Mouse (Mus musculus) hindbrain, embryonic 12.5 days (tissue): ENCODE measurements around the gene Mbnl2. TPM values are rescaled to one million over a fixed set of nuclear protein-coding genes. Genes with fewer than 3 reads are reported as not detected.

Source experiments
- ATAC-seq: fragments of 200-750 bp; cut with Nextera tagmentation; 2 replicates; pipeline ENCODE4 v1.8.0; 2017; ENCODE audit warnings: moderate TSS enrichment; ENCODE audit not compliant: low FRiP score
- H3K27ac ChIP-seq: fragments of 300-500 bp; sonication (generic); 2 replicates; pipeline ENCODE4 v1.5.1; 2016; ENCODE audit warnings: mild to moderate bottlenecking
- H3K27me3 ChIP-seq: fragments of 300-500 bp; sonication (generic); 2 replicates; pipeline ENCODE4 v1.6.1; 2016; ENCODE audit warnings: mild to moderate bottlenecking
- H3K36me3 ChIP-seq: fragments of 300-500 bp; sonication (generic); 2 replicates; pipeline ENCODE4 v1.6.1; 2016; ENCODE audit warnings: mild to moderate bottlenecking
- H3K4me1 ChIP-seq: fragments of 300-500 bp; sonication (generic); 2 replicates; pipeline ENCODE4 v1.6.1; 2016
- H3K4me2 ChIP-seq: fragments of 300-500 bp; sonication (generic); replicated peaks from 2 replicates; pipeline ENCODE4 v1.6.1; 2016; ENCODE audit warnings: mild to moderate bottlenecking
- H3K4me3 ChIP-seq: fragments of 300-500 bp; sonication (generic); 2 replicates; pipeline ENCODE4 v1.5.1; 2016; ENCODE audit warnings: mild to moderate bottlenecking
- H3K9ac ChIP-seq: fragments of 300-500 bp; sonication (generic); 2 replicates; pipeline ENCODE4 v1.6.1; 2016; ENCODE audit warnings: mild to moderate bottlenecking, moderate library complexity
- H3K9me3 ChIP-seq: fragments of 300-500 bp; sonication (generic); replicated peaks from 2 replicates; pipeline ENCODE4 v1.6.1; 2016; ENCODE audit warnings: mild to moderate bottlenecking
- WGBS: fragments of 180-500 bp; shearing (Covaris S2); methylation state at CpG from one replicate; pipeline ENCODE4 v1.1.7; 2016; 5-methylcytosine and 5-hydroxymethylcytosine counted together
- polyA plus RNA-seq: library from polyadenylated mRNA; unstranded; fragments of >200 nt; fragmentation: Nextera tagmentation; extraction: Ambion mirVana; gene quantifications from 2 replicates; pipeline ENCODE4 v1.2.1, GENCODE M21; 2016

The Mbnl2 gene
- polyA plus RNA-seq, 1 experiment from 2014 or later: 47.2 TPM

DNA sequence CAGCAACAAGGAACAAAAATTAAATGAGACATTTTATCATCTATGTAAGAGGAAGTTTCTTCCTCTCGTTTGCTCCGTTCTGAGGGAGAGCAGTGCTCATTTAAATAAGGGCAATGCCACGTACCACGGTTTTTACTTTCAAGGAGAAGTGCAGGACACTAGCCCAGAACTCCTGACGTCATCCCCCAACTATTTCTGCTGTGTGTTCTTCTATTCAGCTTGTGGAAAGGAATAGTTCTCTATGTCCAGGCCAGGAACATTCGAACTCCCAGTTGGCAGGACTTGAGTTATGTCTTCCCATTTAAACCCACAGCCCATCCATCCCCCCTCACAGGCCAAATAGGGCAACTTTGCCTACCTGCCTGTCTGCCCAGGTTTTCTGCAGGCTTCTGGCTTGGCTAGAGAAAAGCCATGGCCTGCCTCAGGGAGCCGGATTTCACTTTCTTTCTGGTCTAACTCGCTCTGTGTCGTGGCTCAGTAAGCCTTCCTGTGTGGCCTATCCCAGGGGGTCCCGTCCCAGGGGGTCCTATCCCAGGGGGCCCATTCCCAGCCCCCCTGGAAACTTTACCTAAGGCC is 1.7 kb downstream of the Mbnl2 start:
- Histone ChIP-seq H3K4me3 (peak overlapping the region; percentile 59), H3K27me3 (no peaks in the 10 kb centered on the region), H3K27ac (peak overlapping the region; percentile 70), H3K4me1 (peaks cover 54% of the 10 kb centered on the region), H3K9me3 (no peaks in the 10 kb centered on the region), H3K4me2 (peak overlapping the region; percentile 69), H3K36me3 (no peaks in the 10 kb centered on the region), H3K9ac (peak overlapping the region; percentile 56)
- WGBS: 30% methylated on average over 10 of the region's 10 CpGs
- no peak for ATAC-seq

DNA sequence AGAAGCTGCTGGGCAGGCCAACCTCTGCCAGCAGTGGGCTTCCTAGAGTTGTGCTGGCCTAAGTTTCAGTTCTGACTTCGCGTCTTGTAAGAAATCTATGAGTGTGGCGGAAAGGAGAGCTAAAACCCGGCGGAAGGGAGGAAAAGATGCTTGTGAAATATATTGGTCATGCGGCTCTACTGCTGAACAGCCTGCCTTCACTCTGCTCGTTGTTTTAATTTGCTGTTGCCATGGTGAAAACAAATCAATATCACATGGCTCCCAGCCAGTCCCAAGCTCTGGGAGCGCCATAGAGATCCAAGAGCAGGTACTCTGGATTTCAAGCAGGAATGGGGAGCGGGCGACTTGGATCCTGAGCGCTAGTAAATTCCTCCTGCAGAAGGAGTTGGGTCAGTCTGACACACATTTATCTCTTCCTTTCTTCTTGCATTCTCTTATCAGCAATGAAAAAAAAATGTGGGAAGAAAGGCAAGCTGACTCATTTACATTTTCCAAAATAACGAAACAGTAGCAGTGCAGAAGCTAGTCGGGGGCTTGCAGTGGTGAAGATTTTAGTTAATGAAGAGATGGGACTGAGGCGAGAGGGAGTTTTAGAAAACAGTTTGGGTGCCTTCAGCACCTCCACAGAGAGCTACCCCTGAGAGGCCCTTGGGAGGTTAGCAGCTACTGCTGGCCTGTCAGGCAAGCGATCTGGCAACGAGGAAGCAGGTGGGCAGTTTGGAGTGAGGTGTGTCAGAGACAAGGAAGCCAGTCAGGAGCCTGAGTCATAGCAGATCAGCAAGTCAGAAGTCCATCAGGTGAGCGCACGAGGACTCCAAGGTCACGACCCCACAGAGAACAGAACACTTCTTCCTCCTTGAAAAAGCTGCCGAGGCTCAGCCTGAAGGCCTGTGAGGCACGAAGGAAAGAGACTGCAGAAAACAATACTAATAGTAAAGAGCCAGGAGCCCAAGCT is 3.1 kb downstream of the Mbnl2 start:
- Histone ChIP-seq H3K27me3 (no peaks in the 10 kb centered on the region), H3K4me3 (peak overlapping the region; percentile 59), H3K36me3 (no peaks in the 10 kb centered on the region), H3K4me2 (peak overlapping the region; percentile 69), H3K9ac (peak overlapping the region; percentile 41; the same call in 1 of the 2 replicates), H3K4me1 (peaks cover 54% of the 10 kb centered on the region), H3K27ac (peak overlapping the region; percentile 70; the same call in 1 of the 2 replicates), H3K9me3 (no peaks in the 10 kb centered on the region)
- 48% methylated on average over 21 of the region's 21 CpGs for WGBS
- no peak for ATAC-seq

DNA sequence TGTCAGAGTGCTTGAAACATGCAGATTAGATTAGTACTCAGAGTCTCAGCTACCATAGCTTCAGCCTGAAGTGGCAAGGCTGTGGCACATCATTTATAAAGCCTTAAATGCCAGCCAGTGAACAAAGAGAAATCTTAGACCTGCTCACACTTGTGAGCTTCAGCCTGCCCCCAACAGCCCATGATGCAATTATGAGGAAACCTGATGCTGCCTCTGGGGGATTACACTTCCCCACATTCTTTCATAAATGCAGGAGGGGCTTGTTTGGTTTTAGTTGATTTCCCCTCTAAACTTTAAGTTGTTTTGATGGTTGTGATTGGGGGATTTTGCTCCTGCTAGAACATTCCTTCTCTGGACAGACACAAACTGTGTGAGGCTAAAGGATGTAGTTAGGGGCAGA is 4.7 kb downstream of the Mbnl2 start:
- no peak overlapping the region for H3K4me3 ChIP-seq
- no peak for ATAC-seq
- H3K27ac ChIP-seq: no peak overlapping the region; the same call in 1 of the 2 replicates
- H3K9me3 ChIP-seq: no peaks in the 10 kb centered on the region
- H3K36me3 ChIP-seq: no peaks in the 10 kb centered on the region
- H3K9ac ChIP-seq: no peak overlapping the region
- peaks cover 53% of the 10 kb centered on the region for H3K4me1 ChIP-seq
- H3K27me3 ChIP-seq: no peaks in the 10 kb centered on the region
- H3K4me2 ChIP-seq: peak overlapping the region; percentile 3; the same call in 1 of the 2 replicates

DNA sequence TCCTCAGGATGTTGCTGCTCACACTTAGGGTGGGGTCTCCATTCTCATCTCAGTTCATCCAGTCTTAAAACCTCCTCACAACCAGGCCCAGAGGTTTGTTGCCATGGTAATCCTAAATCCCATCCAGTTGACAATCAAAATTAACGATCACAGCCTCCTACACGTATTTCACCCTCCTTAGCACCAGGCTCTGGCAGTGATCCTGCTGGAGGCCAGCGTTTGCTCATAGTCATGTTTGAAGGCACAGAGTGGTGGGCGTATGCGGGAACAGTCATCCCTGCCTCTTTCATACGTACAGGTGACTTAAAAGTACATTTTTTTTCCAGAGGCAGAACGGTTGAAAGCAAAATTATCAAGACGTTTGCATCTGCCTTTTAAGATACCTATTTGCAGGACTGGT is 8.3 kb downstream of the Mbnl2 start:
- Histone ChIP-seq H3K9me3 (no peaks in the 10 kb centered on the region), H3K27ac (no peak overlapping the region), H3K9ac (no peak overlapping the region), H3K36me3 (no peaks in the 10 kb centered on the region), H3K4me3 (no peak overlapping the region), H3K4me1 (peaks cover 49% of the 10 kb centered on the region), H3K4me2 (no peak overlapping the region), H3K27me3 (no peaks in the 10 kb centered on the region)
- WGBS: 82% methylated on average over 8 of the region's 8 CpGs
- no peak for ATAC-seq

DNA sequence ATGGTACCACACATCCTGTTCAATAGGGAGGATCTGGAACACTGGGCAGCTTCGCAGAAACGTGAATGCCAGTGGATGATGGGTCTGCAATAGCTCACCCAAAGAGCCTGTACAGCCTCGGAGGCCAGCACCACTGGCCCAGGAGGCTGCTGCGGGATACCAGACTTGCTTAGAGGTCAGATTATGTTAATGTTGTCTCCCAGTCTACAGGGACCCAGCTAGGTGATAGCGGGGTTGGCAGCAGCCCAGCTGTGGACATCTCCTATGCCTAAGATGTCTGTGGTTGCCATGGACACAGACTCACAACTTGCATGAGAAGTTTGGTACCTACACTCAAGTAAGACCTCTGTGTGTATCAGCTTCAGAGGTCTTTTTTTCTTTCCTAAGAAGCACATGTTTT is 9.0 kb downstream of the Mbnl2 start:
- no peak for ATAC-seq
- Histone ChIP-seq H3K36me3 (no peaks in the 10 kb centered on the region), H3K4me1 (peaks cover 45% of the 10 kb centered on the region), H3K9me3 (no peaks in the 10 kb centered on the region), H3K27ac (no peak overlapping the region), H3K4me3 (no peak overlapping the region), H3K27me3 (no peaks in the 10 kb centered on the region), H3K9ac (no peak overlapping the region), H3K4me2 (no peak overlapping the region)
- WGBS: 83% methylated on average over 5 of the region's 5 CpGs

DNA sequence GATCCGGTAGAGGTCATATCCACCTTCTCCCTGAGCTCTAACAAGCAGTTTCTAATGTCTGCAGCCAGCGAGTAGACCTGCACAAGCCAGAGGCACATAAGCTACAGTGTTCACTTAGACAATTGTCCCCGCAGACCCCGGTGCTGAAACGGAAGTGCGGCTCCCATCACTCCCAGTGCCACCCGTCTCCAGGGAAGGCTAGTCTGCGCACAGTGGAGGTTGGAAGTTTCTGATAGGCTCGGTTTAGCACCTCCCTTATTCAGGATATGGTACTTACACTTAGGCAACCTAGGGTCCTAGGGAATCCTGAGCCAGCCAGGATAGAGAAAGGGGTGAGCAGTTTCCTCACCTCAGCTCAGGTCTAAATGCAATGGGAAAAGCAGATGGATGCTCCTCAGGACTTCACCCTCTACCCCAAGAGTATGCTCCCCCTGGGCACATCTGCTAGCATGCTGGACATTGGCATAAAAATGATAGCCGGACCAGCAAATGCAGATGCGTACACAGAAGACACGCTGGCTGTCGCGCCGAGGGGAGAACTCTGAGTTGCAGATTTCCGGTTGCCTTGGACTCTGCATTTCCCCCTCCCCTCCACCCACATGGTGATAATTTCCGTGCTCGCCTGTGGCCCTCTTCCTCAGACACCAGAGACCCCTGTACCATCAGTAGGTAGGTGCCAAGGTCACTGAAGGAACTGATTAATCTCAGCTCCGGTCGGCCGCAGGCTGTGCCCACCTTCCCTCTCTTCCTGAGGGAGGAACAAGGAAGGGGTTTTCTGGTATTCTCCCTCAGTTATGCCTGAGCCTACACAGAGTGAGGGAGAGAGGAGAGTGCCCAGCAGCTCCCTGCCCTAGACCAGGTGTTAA is 11.9 kb downstream of the Mbnl2 start:
- H3K27ac ChIP-seq: 0 out of 2 replicates have a peak overlapping the region, but pooled peaks have one; percentile 44
- H3K4me2 ChIP-seq: no peak overlapping the region; the same call in 1 of the 2 replicates
- no peaks in the 10 kb centered on the region for H3K36me3 ChIP-seq
- 56% methylated on average over 21 of the region's 21 CpGs for WGBS
- 0 out of 2 replicates have a peak overlapping the region, but pooled peaks have one; percentile 4 for H3K9ac ChIP-seq
- H3K4me1 ChIP-seq: peaks cover 33% of the 10 kb centered on the region
- H3K27me3 ChIP-seq: no peaks in the 10 kb centered on the region
- 0 out of 2 replicates have a peak, but pooled peaks have one; percentile 43 for ATAC-seq
- H3K9me3 ChIP-seq: no peaks in the 10 kb centered on the region
- no peak overlapping the region for H3K4me3 ChIP-seq

DNA sequence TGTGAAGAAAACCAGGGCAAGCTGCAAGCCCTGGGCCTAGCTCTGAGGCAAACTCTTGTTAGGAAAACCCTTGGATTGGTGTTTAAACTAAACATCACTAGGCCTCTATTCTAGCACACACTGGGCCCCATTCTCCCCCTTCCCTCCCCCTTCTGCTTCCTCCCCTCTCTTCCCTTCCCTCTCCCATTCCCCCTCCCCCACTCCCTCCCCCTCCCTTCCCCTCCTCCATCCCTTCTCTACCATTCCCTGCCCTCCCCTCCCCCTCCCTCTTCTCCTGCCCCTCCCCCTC is 12.5 kb downstream of the Mbnl2 start:
- no peak overlapping the region for H3K27ac ChIP-seq
- H3K4me2 ChIP-seq: no peak overlapping the region; the same call in 1 of the 2 replicates
- no peaks in the 10 kb centered on the region for H3K36me3 ChIP-seq
- H3K9ac ChIP-seq: 0 out of 2 replicates have a peak overlapping the region, but pooled peaks have one; percentile 4
- no peak overlapping the region for H3K4me3 ChIP-seq
- no peak for ATAC-seq
- H3K4me1 ChIP-seq: peaks cover 33% of the 10 kb centered on the region
- H3K9me3 ChIP-seq: no peaks in the 10 kb centered on the region
- no peaks in the 10 kb centered on the region for H3K27me3 ChIP-seq

DNA sequence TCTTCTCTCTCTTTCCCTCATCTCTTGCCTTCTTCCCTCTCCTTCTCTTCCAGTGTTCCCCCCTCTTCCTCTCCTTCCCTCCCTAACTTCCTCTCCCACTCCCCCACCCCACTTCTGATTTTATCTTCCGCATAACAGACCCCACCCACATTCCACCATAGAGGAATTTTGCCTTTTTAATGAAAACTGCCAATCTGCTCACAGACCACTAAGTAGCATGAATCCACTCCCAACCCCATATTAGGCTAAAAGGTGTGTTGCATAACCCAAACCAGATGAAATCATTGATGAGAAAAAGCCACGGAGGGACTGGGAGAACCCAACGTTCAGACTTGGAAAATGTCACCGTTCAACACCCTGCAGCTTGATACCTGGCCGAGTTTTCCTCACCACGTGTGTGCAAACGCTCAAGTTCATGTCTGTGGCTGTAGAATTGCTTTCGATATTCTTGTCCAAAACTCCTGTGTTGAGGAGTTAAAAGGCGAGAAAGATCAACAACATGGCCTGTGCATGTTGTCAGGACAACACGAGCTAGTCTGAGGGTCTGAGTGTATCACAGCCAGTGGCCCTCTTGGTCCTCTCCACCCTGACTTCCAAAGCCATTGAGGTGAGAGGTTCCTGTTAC is 13.0 kb downstream of the Mbnl2 start:
- 78% methylated on average over 10 of the region's 10 CpGs for WGBS
- no peak for ATAC-seq

DNA sequence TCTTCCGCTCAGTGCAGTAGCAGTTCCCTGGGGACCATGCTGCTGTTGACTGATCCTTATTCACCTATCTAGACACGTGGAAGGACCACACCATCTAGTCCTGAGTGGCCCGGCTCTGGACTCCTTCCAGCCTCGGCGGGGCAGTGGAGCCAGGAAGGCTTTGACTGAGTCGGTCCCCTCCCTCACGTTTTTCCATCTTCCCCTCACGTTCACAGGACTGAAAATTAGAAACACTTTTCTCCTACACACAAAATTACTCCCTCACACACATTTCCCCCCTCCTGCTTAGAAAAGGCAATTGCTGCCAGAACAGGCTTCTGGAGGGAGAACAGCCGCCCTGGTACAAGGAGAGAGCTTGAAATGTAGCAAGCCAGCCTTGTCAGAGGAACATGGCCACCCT is 13.6 kb downstream of the Mbnl2 start:
- Histone ChIP-seq H3K4me1 (peaks cover 33% of the 10 kb centered on the region), H3K27ac (peak overlapping the region; percentile 23; the same call in 1 of the 2 replicates), H3K27me3 (no peaks in the 10 kb centered on the region), H3K36me3 (no peaks in the 10 kb centered on the region), H3K4me2 (no peak overlapping the region), H3K4me3 (no peak overlapping the region), H3K9me3 (no peaks in the 10 kb centered on the region), H3K9ac (no peak overlapping the region)
- 72% methylated on average over 9 of the region's 9 CpGs for whole genome bisulfite sequencing
- ATAC-seq: no peak

More for the DNA sequence above, 13.0 kb downstream of the Mbnl2 start:
- no peak overlapping the region for H3K4me2 ChIP-seq
- no peaks in the 10 kb centered on the region for H3K9me3 ChIP-seq
- no peaks in the 10 kb centered on the region for H3K27me3 ChIP-seq
- no peak overlapping the region for H3K4me3 ChIP-seq
- no peak overlapping the region for H3K27ac ChIP-seq
- H3K36me3 ChIP-seq: no peaks in the 10 kb centered on the region
- peaks cover 33% of the 10 kb centered on the region for H3K4me1 ChIP-seq
- H3K9ac ChIP-seq: no peak overlapping the region

DNA sequence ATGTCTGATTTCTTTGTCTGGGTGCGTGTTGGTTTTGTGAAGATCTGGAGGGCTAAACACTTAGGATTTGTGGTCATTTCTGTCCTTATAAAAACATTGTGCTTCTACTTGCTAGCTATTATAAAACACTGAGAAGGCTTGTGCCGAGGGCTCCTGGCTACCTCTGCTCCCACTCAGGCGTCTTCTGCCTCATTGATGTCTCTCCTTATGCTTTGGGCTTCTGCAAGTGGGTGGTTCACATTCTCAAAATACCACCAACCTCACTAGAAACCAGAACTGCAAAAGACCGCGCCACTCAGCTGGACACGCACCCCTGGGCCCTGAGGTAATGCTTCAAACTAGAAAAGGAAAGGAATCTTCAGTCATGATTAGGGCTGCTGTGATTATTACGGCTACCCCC is 14.1 kb downstream of the Mbnl2 start:
- Histone ChIP-seq H3K27me3 (no peaks in the 10 kb centered on the region), H3K9me3 (no peaks in the 10 kb centered on the region), H3K4me1 (peaks cover 33% of the 10 kb centered on the region), H3K36me3 (no peaks in the 10 kb centered on the region), H3K9ac (no peak overlapping the region), H3K4me3 (no peak overlapping the region), H3K27ac (peak overlapping the region; percentile 23; the same call in 1 of the 2 replicates), H3K4me2 (no peak overlapping the region)
- 78% methylated on average over 7 of the region's 7 CpGs for WGBS
- ATAC-seq: no peak

DNA sequence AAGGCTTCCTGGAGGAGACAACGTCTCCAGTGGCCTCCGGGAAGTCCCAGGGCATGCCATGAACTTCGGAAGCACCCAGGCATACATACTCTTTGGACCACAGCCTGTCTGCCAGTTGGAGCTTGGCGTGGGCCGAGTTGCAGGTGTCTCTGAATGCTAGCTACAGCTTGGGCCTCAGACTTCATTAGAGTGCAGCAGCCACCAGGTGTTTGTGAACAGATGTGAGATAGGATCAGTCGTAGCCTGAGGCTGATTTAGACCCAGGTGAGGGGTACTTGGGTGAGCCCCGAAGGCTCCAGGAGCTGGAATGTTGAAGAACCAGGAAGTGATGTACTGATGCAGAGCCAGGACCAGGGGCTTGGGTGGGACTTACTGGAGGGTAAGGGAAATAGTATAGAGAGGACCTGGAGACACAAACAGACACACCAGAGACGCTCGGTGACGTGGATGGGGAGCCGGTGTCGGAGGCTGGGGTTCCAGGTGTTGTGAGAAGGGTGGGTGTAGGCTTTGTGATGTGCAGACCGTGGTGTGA is 15.8 kb downstream of the Mbnl2 start:
- peaks cover 33% of the 10 kb centered on the region for H3K4me1 ChIP-seq
- no peak for ATAC-seq
- no peaks in the 10 kb centered on the region for H3K36me3 ChIP-seq
- no peak overlapping the region for H3K27ac ChIP-seq
- H3K9ac ChIP-seq: no peak overlapping the region
- H3K4me2 ChIP-seq: no peak overlapping the region
- 92% methylated on average over 13 of the region's 13 CpGs for WGBS
- H3K9me3 ChIP-seq: no peaks in the 10 kb centered on the region
- no peaks in the 10 kb centered on the region for H3K27me3 ChIP-seq
- no peak overlapping the region for H3K4me3 ChIP-seq
